Mouse (Mus musculus): ENCODE measurements around the gene Olfr1424.
A peak's percentile ranks its signal among the peaks of the same experiment; 100 is the strongest.

DNA sequence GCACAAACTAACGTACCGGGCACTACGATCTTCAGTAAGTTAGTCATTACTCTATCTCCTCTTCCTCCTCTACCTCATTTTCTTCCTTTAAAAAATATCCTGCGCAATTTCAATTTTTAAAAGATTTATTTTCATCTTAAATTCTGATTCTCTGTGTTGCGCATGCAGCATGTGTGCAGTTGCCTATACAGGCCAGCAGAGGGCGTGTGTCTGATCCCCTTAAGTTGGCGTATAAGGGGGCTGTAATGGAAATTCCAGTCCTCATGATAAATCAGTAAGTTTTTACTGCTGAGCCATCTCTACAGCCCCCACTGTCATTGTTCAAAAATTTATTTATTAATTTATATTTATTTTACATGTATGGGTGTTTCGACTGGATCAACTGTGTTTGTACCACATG is 46.8 kb downstream of the Olfr1424 start:
- TF ChIP-seq POLR2A (IDR thresholded peaks at IDR 0.05; ENCODE audit: borderline replicate concordance, extremely low read depth, insufficient read depth, insufficient read length, poor library complexity, severe bottlenecking): no peak
- peak; percentile 49; the same call in 1 of the 2 replicates for TF ChIP-seq CTCF (IDR thresholded peaks at IDR 0.05; ENCODE audit: borderline replicate concordance, extremely low read depth, insufficient read depth, insufficient read length)

Measured in brain, embryonic 14.5 days (tissue).